Mouse (Mus musculus) WW6 (cell line): ENCODE data around the gene Akap7.

Experiments used
- DNase-seq: peaks from one replicate; pipeline ENCODE4 v3.0.0-alpha.2; 2013; ENCODE audit warnings: low read depth, low spot score

Akap7 gene

GRCm38 (mm10) chr10:25133581-25133980 lies 174.1 kb downstream of the Akap7 start:
- DNase-seq, result no peak

GRCm38 (mm10) chr10:25128455-25128863 lies 179.2 kb downstream of the Akap7 start:
- DNase-seq, result no peak

- DNase-seq, result no peak
Observed at GRCm38 (mm10) chr10:25126035-25126434, 181.6 kb downstream of the Akap7 start.

- DNase-seq, result no peak
Observed at GRCm38 (mm10) chr10:25120871-25121554, 186.7 kb downstream of the Akap7 start.
